Mouse (Mus musculus) liver, adult 2 months (tissue): ENCODE measurements around the gene Aftph.

Experiments used
- CTCF ChIP-seq: fragments of 200-500 bp; IDR thresholded peaks from 2 replicates; pipeline ENCODE4 v1.5.1; 2011; ENCODE audit warnings: low read depth, low read length, control low read depth
- POLR2A ChIP-seq: fragments of 200-500 bp; IDR thresholded peaks from 2 replicates; pipeline ENCODE4 v1.6.1; 2011; ENCODE audit warnings: low read length, control low read depth; ENCODE audit not compliant: insufficient read depth; ENCODE audit errors: extremely low read depth

GRCm38 (mm10) chr11:20642321-20642720 is 99.1 kb downstream of the Aftph start:
- TF ChIP-seq CTCF (no peak), POLR2A (no peak)
